Mouse (Mus musculus) midbrain, embryonic 16.5 days (tissue): ENCODE data around the gene Zswim3. TPM values are rescaled to one million over a fixed set of nuclear protein-coding genes. Genes with fewer than 3 reads are reported as not detected.
A peak's percentile ranks its signal among the peaks of the same experiment; 100 is the strongest.
"Not testable (repeated sequence)": the region's sequence is repeated elsewhere in the genome, so short reads cannot be mapped to it uniquely, and the experiment has no call there.

Experiments used
- ATAC-seq: fragments of 200-750 bp; cut with Nextera tagmentation; 2 replicates; pipeline ENCODE4 v1.8.0; 2017; ENCODE audit warnings: moderate TSS enrichment
- H3K27ac ChIP-seq: fragments of 300-500 bp; sonication (generic); 2 replicates; pipeline ENCODE4 v1.5.1; 2014; ENCODE audit warnings: mild to moderate bottlenecking, low read length, mixed read lengths
- H3K27me3 ChIP-seq: fragments of 300-500 bp; sonication (generic); 2 replicates; pipeline ENCODE4 v1.6.1; 2014; ENCODE audit warnings: low read depth, low read length, mixed read lengths; ENCODE audit not compliant: control insufficient read depth, insufficient read depth
- H3K36me3 ChIP-seq: fragments of 300-500 bp; sonication (generic); 2 replicates; pipeline ENCODE4 v1.6.1; 2014; ENCODE audit warnings: mild to moderate bottlenecking, low read length, moderate library complexity, mixed read lengths; ENCODE audit not compliant: control insufficient read depth, insufficient read depth
- H3K4me1 ChIP-seq: fragments of 300-500 bp; sonication (generic); 2 replicates; pipeline ENCODE4 v1.6.1; 2014; ENCODE audit warnings: mild to moderate bottlenecking, low read length, mixed read lengths; ENCODE audit not compliant: control insufficient read depth, insufficient read depth
- H3K4me2 ChIP-seq: fragments of 300-500 bp; sonication (generic); 2 replicates; pipeline ENCODE4 v1.6.1; 2014; ENCODE audit warnings: mild to moderate bottlenecking, low read length, mixed read lengths
- H3K4me3 ChIP-seq: fragments of 300-500 bp; sonication (generic); 2 replicates; pipeline ENCODE4 v1.5.1; 2014; ENCODE audit warnings: low read depth, mild to moderate bottlenecking, low read length, moderate library complexity, mixed read lengths
- H3K9ac ChIP-seq: fragments of 300-500 bp; sonication (generic); 2 replicates; pipeline ENCODE4 v1.6.1; 2014; ENCODE audit warnings: low read depth, low read length, mixed read lengths
- H3K9me3 ChIP-seq: fragments of 300-500 bp; sonication (generic); replicated peaks from 2 replicates; pipeline ENCODE4 v1.6.1; 2014; ENCODE audit warnings: mild to moderate bottlenecking, low read length, mixed read lengths; ENCODE audit not compliant: control insufficient read depth, poor library complexity, severe bottlenecking
- WGBS: fragments of 180-500 bp; shearing (Covaris S2); extraction: QIAGEN DNeasy Blood & Tissue Kit; methylation state at CpG from one replicate; pipeline ENCODE4 v1.1.7; 2014; 5-methylcytosine and 5-hydroxymethylcytosine counted together
- polyA plus RNA-seq: library from polyadenylated mRNA; unstranded; fragments of >200 nt; fragmentation: Nextera tagmentation; extraction: Ambion mirVana; gene quantifications from 2 replicates; pipeline ENCODE4 v1.2.1, GENCODE M21; 2015

Gene Zswim3
- polyA plus RNA-seq, 1 experiment from 2014 or later = 17.4 TPM

DNA sequence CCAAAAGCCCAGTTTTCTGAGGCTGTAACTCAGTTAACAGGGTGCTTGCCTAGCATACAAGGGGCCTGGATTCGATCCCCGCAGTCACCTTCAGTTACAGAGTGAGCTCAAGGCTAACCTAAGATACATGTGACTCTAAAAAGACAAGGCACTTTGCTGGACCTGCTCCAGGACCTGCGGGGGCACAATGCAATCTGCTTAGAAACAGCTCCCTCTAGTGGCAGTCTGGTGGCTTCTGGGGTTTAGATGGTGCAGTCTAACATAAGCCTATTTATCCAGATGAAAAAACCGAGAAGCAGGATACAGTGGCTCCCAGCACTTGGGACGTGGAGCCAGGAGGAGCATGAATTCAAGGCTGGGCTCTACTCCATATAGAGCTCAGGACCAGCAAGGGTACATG is 10.6 kb upstream of the Zswim3 start:
- H3K27me3 ChIP-seq = no peaks in the 10 kb centered on the region
- no peak overlapping the region for H3K4me3 ChIP-seq
- WGBS = 40% methylated on average over 5 of the region's 5 CpGs
- H3K9ac ChIP-seq = no peak overlapping the region
- no peak overlapping the region for H3K27ac ChIP-seq
- H3K4me1 ChIP-seq = no peaks in the 10 kb centered on the region
- H3K4me2 ChIP-seq = no peak overlapping the region
- peaks cover 30% of the 10 kb centered on the region for H3K36me3 ChIP-seq
- H3K9me3 ChIP-seq = no peaks in the 10 kb centered on the region
- ATAC-seq = 0 out of 2 replicates have a peak, but pooled peaks have one; percentile 39

- no peak overlapping the region for H3K27ac ChIP-seq
- WGBS = 88% methylated on average over 4 of the region's 4 CpGs
- no peaks in the 10 kb centered on the region for H3K27me3 ChIP-seq
- no peaks in the 10 kb centered on the region for H3K9me3 ChIP-seq
- ATAC-seq = no peak
- H3K9ac ChIP-seq = no peak overlapping the region
- H3K4me2 ChIP-seq = no peak overlapping the region
- H3K36me3 ChIP-seq = peaks cover 31% of the 10 kb centered on the region
- no peaks in the 10 kb centered on the region for H3K4me1 ChIP-seq
- no peak overlapping the region for H3K4me3 ChIP-seq
Observed at GRCm38 (mm10) chr2:164795868-164796267, 9.0 kb upstream of the Zswim3 start.

DNA sequence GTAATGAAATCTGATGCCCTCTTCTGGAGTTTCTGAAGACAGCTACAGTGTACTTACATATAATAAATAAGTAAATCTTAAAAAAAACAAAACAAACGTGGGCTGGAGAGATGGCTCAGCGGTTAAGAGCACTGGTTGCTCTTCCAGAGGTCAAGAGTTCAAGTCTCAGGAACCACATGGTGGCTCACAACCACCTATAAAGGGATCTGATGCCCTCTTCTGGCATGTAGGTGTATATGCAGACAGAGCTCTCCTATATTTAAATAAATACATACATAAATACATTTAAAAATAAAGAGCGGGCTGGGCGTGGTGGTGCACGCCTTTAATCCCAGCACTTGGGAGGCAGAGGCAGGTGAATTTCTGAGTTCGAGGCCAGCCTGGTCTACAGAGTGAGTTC is 6.3 kb upstream of the Zswim3 start:
- not testable (repeated sequence) for H3K27me3 ChIP-seq, H3K9ac ChIP-seq, H3K4me3 ChIP-seq, ATAC-seq, H3K4me2 ChIP-seq, H3K9me3 ChIP-seq, H3K4me1 ChIP-seq, H3K27ac ChIP-seq
- peaks cover 14% of the 10 kb centered on the region for H3K36me3 ChIP-seq
- WGBS = 80% methylated on average over 5 of the region's 6 CpGs

GRCm38 (mm10) chr2:164800252-164801004 is 4.5 kb upstream of the Zswim3 start:
- peaks cover 13% of the 10 kb centered on the region for H3K4me1 ChIP-seq
- peaks cover 9% of the 10 kb centered on the region for H3K36me3 ChIP-seq
- WGBS = 92% methylated on average over 13 of the region's 13 CpGs
- no peak overlapping the region for H3K4me2 ChIP-seq
- H3K27me3 ChIP-seq = no peaks in the 10 kb centered on the region
- ATAC-seq = no peak
- H3K4me3 ChIP-seq = no peak overlapping the region
- no peak overlapping the region for H3K9ac ChIP-seq
- H3K9me3 ChIP-seq = no peaks in the 10 kb centered on the region
- H3K27ac ChIP-seq = no peak overlapping the region

GRCm38 (mm10) chr2:164803201-164803920 is 1.5 kb upstream of the Zswim3 start:
- Histone ChIP-seq H3K27ac (no peak overlapping the region), H3K4me2 (peak overlapping the region; percentile 74), H3K9me3 (no peaks in the 10 kb centered on the region), H3K4me1 (peaks cover 30% of the 10 kb centered on the region), H3K4me3 (peak overlapping the region; percentile 76), H3K27me3 (no peaks in the 10 kb centered on the region), H3K36me3 (peaks cover 4% of the 10 kb centered on the region), H3K9ac (peak overlapping the region; percentile 74)
- 94% methylated on average over 16 of the region's 16 CpGs for WGBS
- ATAC-seq = no peak

DNA sequence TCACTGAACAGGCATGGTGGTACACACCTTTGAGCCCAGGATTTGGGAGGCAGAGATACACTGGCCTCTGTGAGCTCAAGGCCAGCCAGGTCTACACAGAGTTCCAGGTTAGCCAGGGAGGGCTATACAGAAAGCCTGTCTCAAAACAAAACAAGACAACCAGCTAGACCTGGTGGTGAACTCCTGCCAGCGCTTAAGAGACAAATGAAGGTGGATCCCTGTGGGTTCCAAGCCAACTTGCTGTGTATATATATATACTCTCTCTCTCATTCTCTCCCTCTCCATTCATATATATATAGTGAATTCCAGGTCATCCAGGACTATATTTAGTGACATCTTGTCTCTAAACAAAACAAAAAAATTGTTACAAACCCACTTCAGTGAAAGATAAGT is 981 bp upstream of the Zswim3 start:
- peak overlapping the region; percentile 74 for H3K9ac ChIP-seq
- H3K9me3 ChIP-seq = no peaks in the 10 kb centered on the region
- H3K4me1 ChIP-seq = peaks cover 30% of the 10 kb centered on the region
- H3K4me3 ChIP-seq = peak overlapping the region; percentile 76
- peaks cover 4% of the 10 kb centered on the region for H3K36me3 ChIP-seq
- ATAC-seq = no peak
- WGBS = 68% methylated on average over 1 of the region's 1 CpGs
- peak overlapping the region; percentile 79 for H3K27ac ChIP-seq
- H3K4me2 ChIP-seq = peak overlapping the region; percentile 74
- no peaks in the 10 kb centered on the region for H3K27me3 ChIP-seq

- peak; percentile 49 for ATAC-seq
- WGBS = 1% methylated on average over 21 of the region's 21 CpGs
- Histone ChIP-seq H3K9me3 (no peaks in the 10 kb centered on the region), H3K4me2 (peak overlapping the region; percentile 68), H3K4me3 (peak overlapping the region; percentile 76), H3K9ac (peak overlapping the region; percentile 83), H3K36me3 (peaks cover 6% of the 10 kb centered on the region; the same call in 1 of the 2 replicates), H3K4me1 (peaks cover 30% of the 10 kb centered on the region), H3K27me3 (no peaks in the 10 kb centered on the region), H3K27ac (peak overlapping the region; percentile 81)
Observed at GRCm38 (mm10) chr2:164805332-164805718, 427 bp downstream of the Zswim3 start.

- H3K4me2 ChIP-seq = peak overlapping the region; percentile 68
- WGBS = 89% methylated on average over 7 of the region's 7 CpGs
Observed at GRCm38 (mm10) chr2:164806614-164807013, 1.7 kb downstream of the Zswim3 start.

DNA sequence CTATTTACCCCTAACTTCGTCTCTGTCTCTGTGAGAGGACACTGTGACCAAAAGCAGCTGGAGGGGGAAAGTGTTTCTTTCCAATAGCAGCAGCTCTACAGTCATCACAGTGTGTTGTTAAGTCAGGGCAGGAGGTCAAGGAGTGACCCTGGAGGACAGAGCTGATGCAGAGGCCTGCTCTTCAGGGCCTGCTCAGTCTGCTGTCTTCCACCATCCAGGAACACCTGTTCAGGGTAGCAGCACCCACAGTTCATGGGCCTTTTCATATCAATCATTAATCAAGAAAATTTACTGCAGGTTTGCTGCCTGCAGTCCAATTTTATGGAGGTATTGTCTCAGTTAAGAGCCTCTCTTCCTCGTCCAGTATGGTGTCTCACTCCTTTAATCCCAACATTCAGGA is 8.7 kb downstream of the Zswim3 start:
- H3K4me1 ChIP-seq = no peaks in the 10 kb centered on the region
- H3K9ac ChIP-seq = no peak overlapping the region
- H3K27ac ChIP-seq = no peak overlapping the region
- no peak overlapping the region for H3K4me3 ChIP-seq
- 67% methylated on average over 2 of the region's 2 CpGs for WGBS
- no peak overlapping the region for H3K4me2 ChIP-seq
- H3K27me3 ChIP-seq = no peaks in the 10 kb centered on the region
- no peak for ATAC-seq
- H3K36me3 ChIP-seq = peaks cover 8% of the 10 kb centered on the region; the same call in 1 of the 2 replicates
- no peaks in the 10 kb centered on the region for H3K9me3 ChIP-seq

More at GRCm38 (mm10) chr2:164806614-164807013, 1.7 kb downstream of the Zswim3 start:
- no peak overlapping the region for H3K4me3 ChIP-seq
- H3K36me3 ChIP-seq = peaks cover 6% of the 10 kb centered on the region; the same call in 1 of the 2 replicates
- H3K9ac ChIP-seq = no peak overlapping the region
- H3K9me3 ChIP-seq = no peaks in the 10 kb centered on the region
- peaks cover 30% of the 10 kb centered on the region for H3K4me1 ChIP-seq
- H3K27me3 ChIP-seq = no peaks in the 10 kb centered on the region
- no peak for ATAC-seq
- no peak overlapping the region for H3K27ac ChIP-seq
